Mouse (Mus musculus) embryonic facial prominence, embryonic 14.5 days (tissue): Measurements from ENCODE around the gene Wdr20. TPM values are rescaled to one million over a fixed set of nuclear protein-coding genes. Genes with fewer than 3 reads are reported as not detected.
"Not testable (repeated sequence)": the region's sequence is repeated elsewhere in the genome, so short reads cannot be mapped to it uniquely, and the experiment has no call there.

ENCODE experiments used
- ATAC-seq: fragments of 200-750 bp; cut with Nextera tagmentation; 2 replicates; pipeline ENCODE4 v1.8.0; 2017; ENCODE audit warnings: low read depth, moderate number of reproducible peaks, moderate TSS enrichment
- DNase-seq: peaks from one replicate; pipeline ENCODE4 v3.0.0-alpha.2; 2015; ENCODE audit warnings: low spot score
- H3K27ac ChIP-seq: fragments of 300-500 bp; sonication (generic); replicated peaks from 2 replicates; pipeline ENCODE4 v1.5.1; 2014; ENCODE audit warnings: low read depth, mild to moderate bottlenecking, low read length, moderate library complexity
- H3K27me3 ChIP-seq: fragments of 300-500 bp; sonication (generic); replicated peaks from 2 replicates; pipeline ENCODE4 v1.6.1; 2014; ENCODE audit warnings: low read length; ENCODE audit not compliant: control insufficient read depth, insufficient read depth
- H3K36me3 ChIP-seq: fragments of 300-500 bp; sonication (generic); 2 replicates; pipeline ENCODE4 v1.6.1; 2014; ENCODE audit warnings: low read length, mixed read lengths; ENCODE audit not compliant: control insufficient read depth, insufficient read depth
- H3K4me1 ChIP-seq: fragments of 300-500 bp; sonication (generic); 2 replicates; pipeline ENCODE4 v1.6.1; 2014; ENCODE audit warnings: antibody characterized with exemption, low read length; ENCODE audit not compliant: control insufficient read depth, insufficient read depth
- H3K4me2 ChIP-seq: fragments of 300-500 bp; sonication (generic); 2 replicates; pipeline ENCODE4 v1.6.1; 2014; ENCODE audit warnings: low read depth, mild to moderate bottlenecking, low read length, moderate library complexity, mixed read lengths
- H3K4me3 ChIP-seq: fragments of 300-500 bp; sonication (generic); 2 replicates; pipeline ENCODE4 v1.5.1; 2014; ENCODE audit warnings: low read depth, mild to moderate bottlenecking, low read length
- H3K9ac ChIP-seq: fragments of 300-500 bp; sonication (generic); 2 replicates; pipeline ENCODE4 v1.6.1; 2014; ENCODE audit warnings: low read depth, mild to moderate bottlenecking, low read length, moderate library complexity, mixed read lengths
- H3K9me3 ChIP-seq: fragments of 300-500 bp; sonication (generic); 2 replicates; pipeline ENCODE4 v1.6.1; 2016; ENCODE audit warnings: low read length; ENCODE audit not compliant: control insufficient read depth
- WGBS: fragments of 180-500 bp; shearing (Covaris S2); extraction: QIAGEN DNeasy Blood & Tissue Kit; methylation state at CpG from one replicate; pipeline ENCODE4 v1.1.7; 2014; 5-methylcytosine and 5-hydroxymethylcytosine counted together
- polyA plus RNA-seq: library from polyadenylated mRNA; unstranded; fragments of >200 nt; fragmentation: Nextera tagmentation; extraction: Ambion mirVana; gene quantifications from 2 replicates; pipeline ENCODE4 v1.2.1, GENCODE M21; 2014

Gene Wdr20
- 18.3 and 21.1 TPM in 2 replicates for polyA plus RNA-seq

DNA sequence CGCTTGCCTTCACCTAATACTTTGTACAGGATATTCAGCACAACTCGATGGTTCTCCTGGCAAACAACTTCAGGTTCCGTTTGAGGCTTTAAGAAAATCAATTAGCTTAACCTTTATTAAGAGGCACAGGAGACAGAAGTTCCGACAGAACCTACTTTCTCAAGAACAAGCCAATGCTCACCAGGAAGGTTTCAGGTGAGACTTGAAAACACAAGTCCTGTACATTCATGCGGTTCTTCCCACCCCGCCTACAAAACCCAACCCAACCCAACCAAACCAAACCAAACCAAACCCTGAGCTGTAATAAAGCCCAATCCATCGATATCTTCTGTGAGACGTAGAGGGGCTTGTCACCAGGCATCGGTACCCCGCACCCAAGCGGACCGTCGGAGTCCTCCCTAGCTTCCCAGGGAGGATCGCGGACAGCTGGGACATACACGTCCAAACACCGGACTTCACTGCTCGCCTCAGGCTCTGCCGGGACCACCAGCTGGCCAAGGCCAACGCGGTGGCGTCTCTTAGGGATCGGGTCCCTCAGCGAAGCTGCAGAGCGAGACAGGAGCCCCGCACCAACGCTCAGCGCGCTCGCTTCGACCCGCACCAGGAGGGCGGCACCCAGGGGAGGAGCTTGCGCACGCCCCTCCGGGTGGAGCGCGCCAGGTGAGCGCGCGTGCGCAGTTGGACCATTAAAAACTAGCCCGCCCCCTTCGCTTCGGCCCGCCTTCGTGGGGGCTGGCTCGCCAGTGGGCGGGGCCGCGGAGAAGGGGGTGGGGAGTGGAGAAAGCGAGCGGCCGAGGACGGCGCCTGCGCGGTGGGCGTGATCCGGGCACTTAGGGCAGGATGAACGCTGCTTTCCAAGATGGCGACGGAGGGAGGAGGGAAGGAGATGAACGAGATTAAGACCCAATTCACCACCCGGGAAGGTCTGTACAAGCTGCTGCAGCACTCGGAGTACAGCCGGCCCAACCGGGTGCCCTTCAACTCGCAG is at the start of gene Wdr20:
Wdr20 (plus strand) TSS at position 775 of the 988 bp plus-strand sequence.
- DNase-seq (peak; percentile 96), ATAC-seq (peak; percentile 97)
- H3K4me1 ChIP-seq: peaks cover 20% of the 10 kb centered on the region
- peak within 1 kb of the TSS; percentile 98 for H3K4me3 ChIP-seq
- H3K27me3 ChIP-seq: no peaks in the 10 kb centered on the region
- no peaks in the 10 kb centered on the region for H3K9me3 ChIP-seq
- peak within 1 kb of the TSS; percentile 89 for H3K27ac ChIP-seq
- H3K36me3 ChIP-seq: peaks cover 3% of the 10 kb centered on the region; the same call in 1 of the 2 replicates
- WGBS: 1% methylated on average over 66 of the region's 69 CpGs
- H3K4me2 ChIP-seq: peak within 1 kb of the TSS; percentile 82
- H3K9ac ChIP-seq: peak within 1 kb of the TSS; percentile 97

DNA sequence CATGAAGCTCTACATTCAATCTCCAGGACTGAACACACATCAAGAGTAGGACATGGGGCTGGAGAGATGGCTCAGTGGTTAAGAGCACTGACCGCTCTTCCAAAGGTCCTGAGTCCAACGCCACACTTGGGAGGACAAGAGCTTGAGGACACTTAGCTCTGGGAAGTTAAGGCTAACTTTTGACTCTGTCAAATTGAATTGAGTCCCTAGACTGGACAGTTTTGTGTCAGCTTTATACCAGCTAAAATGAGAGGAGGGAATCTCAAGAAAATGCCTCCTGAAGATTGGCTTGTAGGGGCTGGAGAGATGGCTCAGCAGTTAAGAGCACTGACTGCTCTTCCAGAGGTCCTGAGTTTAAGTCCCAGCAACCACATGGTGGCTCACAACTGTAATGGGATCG is 48.8 kb upstream of the Wdr20 start:
- not testable (repeated sequence) for H3K9me3 ChIP-seq, H3K27ac ChIP-seq, H3K4me2 ChIP-seq, H3K9ac ChIP-seq, ATAC-seq, DNase-seq, H3K27me3 ChIP-seq, H3K4me1 ChIP-seq, H3K4me3 ChIP-seq
- H3K36me3 ChIP-seq: peaks cover 44% of the 10 kb centered on the region
- WGBS: 92% methylated on average over 3 of the region's 3 CpGs

DNA sequence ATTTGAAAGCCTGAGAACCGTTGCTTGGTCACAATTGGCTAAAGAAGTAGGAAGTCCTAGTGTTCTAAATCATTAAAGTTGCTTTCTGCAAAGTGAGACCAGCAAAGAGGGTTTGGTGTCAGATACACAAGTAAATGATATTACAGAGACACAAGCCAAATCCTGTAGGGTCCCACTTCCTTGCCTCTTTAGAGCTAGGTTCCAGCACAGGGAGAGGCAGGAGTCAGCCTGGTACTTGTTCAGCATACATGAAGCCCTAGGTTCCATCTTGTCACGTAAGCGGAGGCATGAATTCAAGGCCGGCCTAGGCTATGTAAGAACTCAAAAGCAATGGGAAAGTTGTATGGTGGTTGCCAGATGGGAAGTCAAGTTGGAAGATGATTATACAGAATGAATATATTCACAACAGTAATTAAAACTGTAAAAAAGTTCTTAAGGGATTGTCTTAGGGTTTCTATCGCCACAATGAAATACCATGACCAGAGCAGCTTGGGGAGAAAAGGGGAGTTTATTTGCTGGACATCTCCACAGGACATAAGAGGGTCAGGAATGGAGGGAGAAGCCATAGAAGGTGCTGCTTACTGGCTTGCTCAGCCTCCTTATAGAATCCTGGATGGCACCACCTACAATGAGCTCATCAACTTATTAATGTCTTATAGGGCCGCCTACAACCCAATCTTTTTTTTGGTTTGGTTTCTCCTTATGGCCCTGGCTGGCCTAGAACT is 47.7 kb upstream of the Wdr20 start:
- Histone ChIP-seq H3K27me3 (no peaks in the 10 kb centered on the region), H3K9ac (no peak overlapping the region), H3K9me3 (no peaks in the 10 kb centered on the region), H3K4me3 (no peak overlapping the region), H3K36me3 (peaks cover 54% of the 10 kb centered on the region), H3K4me1 (0 out of 2 replicates have a peak, but pooled peaks cover 3% of the 10 kb centered on the region), H3K4me2 (no peak overlapping the region), H3K27ac (no peak overlapping the region)
- ATAC-seq (no peak), DNase-seq (no peak)
- WGBS: 91% methylated on average over 6 of the region's 6 CpGs

DNA sequence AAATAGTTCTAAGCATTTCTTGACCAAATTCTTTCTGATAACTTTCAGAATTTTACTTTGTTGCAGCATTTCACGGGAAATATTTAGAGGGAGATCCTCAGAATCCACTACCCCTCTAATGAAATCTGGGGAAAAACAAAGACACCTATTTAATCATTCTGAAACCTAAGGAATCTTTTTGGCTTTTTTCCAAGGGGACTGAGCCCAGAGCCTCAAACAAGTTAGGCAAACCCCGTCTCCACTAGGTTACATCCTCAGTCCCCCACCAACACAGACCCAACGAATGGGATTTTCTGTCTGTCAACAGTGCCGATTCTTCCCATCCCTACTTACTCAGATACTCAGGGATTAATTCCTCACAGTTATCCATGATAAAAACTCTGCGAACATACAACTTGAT is 44.4 kb upstream of the Wdr20 start:
- H3K4me3 ChIP-seq, DNase-seq, ATAC-seq, H3K9ac ChIP-seq, H3K9me3 ChIP-seq, H3K4me1 ChIP-seq, H3K27ac ChIP-seq, H3K27me3 ChIP-seq, H3K4me2 ChIP-seq: not testable (repeated sequence)
- H3K36me3 ChIP-seq: peaks cover 48% of the 10 kb centered on the region
- WGBS: 72% methylated on average over 5 of the region's 5 CpGs

DNA sequence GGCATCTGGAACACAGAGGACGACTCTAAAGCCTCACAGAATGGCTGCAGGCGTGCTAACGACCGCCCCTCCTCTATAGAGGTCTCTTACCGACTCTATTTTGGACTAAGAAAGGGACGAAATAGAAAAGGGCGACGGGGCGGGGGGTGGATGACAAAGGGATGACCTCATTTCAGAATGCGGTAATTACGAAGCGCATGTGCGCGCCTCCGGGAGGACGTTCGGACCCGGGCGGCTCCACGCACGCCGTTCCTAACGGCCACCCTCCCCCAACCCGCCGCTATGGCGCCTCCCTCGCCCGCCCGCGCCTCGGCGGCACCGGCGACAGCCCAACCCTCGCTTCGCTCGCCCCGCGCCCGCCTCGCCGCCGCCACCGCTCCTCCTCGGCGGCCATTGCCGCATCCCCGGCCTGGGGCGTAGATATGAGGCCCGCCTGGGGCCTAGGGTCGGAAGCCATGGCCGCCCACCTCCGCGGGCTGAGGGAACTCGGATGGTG is 42.0 kb upstream of the Wdr20 start:
- Histone ChIP-seq H3K27ac (peak overlapping the region; percentile 93), H3K4me1 (0 out of 2 replicates have a peak, but pooled peaks cover 3% of the 10 kb centered on the region), H3K36me3 (peaks cover 34% of the 10 kb centered on the region), H3K4me2 (peak overlapping the region; percentile 74), H3K27me3 (no peaks in the 10 kb centered on the region), H3K4me3 (peak overlapping the region; percentile 92), H3K9me3 (no peaks in the 10 kb centered on the region), H3K9ac (peak overlapping the region; percentile 92)
- peak; percentile 47 for ATAC-seq
- under 1% methylated on average over 33 of the region's 55 CpGs for WGBS
- DNase-seq: peak; percentile 65

DNA sequence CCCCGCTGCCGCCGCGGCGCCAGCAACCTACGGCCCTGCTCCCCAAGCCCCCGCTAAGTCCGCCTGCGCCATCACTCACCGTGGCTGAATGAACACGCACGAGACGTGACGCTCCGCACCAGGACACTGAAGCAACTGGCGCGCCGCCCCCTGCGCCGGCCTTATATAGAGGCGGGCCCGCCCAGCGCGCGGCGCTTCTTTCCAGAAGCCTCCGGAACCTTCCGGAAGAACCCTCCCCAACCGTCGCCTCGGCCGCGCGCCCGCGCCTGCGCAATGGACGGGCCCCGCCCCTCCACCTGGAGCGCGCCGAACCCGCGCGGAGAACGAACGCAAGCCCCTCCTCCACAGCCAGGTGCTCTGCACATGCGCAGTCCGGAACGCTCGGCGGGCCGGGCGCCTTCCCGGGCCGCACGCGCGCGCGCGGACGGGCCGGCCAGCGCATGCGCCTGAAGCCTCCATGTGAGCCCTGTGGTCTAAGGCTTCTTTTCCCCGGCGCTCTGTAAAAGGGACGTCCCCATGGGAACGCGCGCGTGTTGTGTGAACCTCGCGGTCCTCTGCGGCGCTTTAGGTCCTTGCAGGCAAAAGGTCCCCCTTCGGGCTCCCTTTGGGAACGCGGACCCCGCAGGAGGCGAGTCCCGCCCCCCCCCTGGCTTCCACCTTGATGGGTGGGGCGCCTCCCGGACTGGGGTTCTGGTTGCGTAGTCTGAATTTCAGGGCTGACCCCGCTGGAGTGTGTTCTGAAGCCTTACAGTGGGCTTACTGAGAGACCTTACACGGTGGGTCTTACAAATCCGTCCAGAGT is 41.4 kb upstream of the Wdr20 start:
- peak; percentile 96 for DNase-seq
- Histone ChIP-seq H3K27me3 (no peaks in the 10 kb centered on the region), H3K27ac (peak overlapping the region; percentile 93), H3K4me1 (0 out of 2 replicates have a peak, but pooled peaks cover 3% of the 10 kb centered on the region), H3K36me3 (peaks cover 32% of the 10 kb centered on the region), H3K4me3 (peak overlapping the region; percentile 92), H3K9me3 (no peaks in the 10 kb centered on the region), H3K9ac (peak overlapping the region; percentile 92), H3K4me2 (peak overlapping the region; percentile 74)
- under 1% methylated on average over 35 of the region's 89 CpGs for WGBS
- peak; percentile 95 for ATAC-seq

DNA sequence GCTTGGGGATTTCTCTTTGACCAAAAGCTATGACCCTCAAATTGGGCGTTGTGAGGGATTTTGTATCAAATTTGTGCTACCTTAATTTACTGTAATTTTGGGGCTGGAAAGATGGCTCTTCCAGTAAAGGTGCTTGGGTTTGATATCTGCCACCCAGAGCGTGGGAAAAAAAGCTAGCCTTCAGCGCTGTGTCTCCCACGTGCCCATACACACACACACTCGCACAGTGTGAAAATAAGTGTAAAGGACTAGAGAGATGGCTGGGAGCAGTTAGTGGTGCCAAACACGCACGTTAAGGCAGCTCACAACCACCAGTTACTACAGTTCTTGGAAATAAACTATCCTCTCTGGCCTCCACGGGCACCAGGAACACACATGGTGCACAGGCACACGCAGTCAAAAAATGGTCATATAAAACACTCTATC is 40.8 kb upstream of the Wdr20 start:
- no peaks in the 10 kb centered on the region for H3K27me3 ChIP-seq
- 43% methylated on average over 9 of the region's 9 CpGs for WGBS
- DNase-seq (no peak), ATAC-seq (no peak)
- H3K4me2 ChIP-seq: peak overlapping the region; percentile 74
- H3K4me3 ChIP-seq: peak overlapping the region; percentile 92
- H3K9ac ChIP-seq: peak overlapping the region; percentile 84
- H3K4me1 ChIP-seq: 0 out of 2 replicates have a peak, but pooled peaks cover 3% of the 10 kb centered on the region
- peaks cover 26% of the 10 kb centered on the region for H3K36me3 ChIP-seq
- peak overlapping the region; percentile 84 for H3K27ac ChIP-seq
- no peaks in the 10 kb centered on the region for H3K9me3 ChIP-seq

DNA sequence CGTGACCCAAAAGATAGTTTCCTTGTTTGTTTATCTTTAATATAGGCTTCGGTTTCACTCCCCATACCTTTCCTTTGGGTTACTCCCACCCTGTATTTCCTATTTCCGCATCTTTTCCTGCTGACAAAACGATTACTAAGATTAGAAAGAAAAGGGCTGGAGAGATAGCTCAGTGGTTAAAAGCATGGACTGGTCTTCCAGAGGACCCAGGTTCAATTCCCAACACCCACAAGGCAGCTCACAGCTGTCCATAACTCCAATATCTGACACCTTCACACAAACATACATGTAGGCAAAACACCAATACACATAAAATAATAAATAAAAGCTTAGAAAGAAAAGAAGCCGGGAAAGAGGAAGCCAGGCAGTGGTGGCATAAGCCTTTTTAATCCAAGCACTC is 40.3 kb upstream of the Wdr20 start:
- ATAC-seq (no peak), DNase-seq (no peak)
- WGBS: 65% methylated on average over 5 of the region's 5 CpGs
- Histone ChIP-seq H3K36me3 (peaks cover 23% of the 10 kb centered on the region), H3K4me3 (no peak overlapping the region), H3K9ac (no peak overlapping the region), H3K27ac (no peak overlapping the region), H3K4me1 (0 out of 2 replicates have a peak, but pooled peaks cover 3% of the 10 kb centered on the region), H3K9me3 (no peaks in the 10 kb centered on the region), H3K4me2 (no peak overlapping the region), H3K27me3 (no peaks in the 10 kb centered on the region)
